23 mouse cellular contexts compared by ENCODE assay signal in genomic region chr6:50334846-50335821, GRCm38 (mm10).
DNase-seq lines count a peak whose midpoint lies in the region; ATAC-seq lines count a peak whose summit lies in the region.
"Had no signal": no experiment of that assay in that cellular context is flagged by ENCODE, and none has a peak within 500 bp of the region (broad histone marks: within the 10 kb centered on the region; RNA-seq: fewer than 3 reads in every experiment).

No protein-coding gene starts in this region.

- intact Hi-C loops in left cerebral cortex, postnatal 14 days (cut with DNase I): no loop called here

- ATAC-seq in heart, embryonic 15.5 days (replicated peaks; ENCODE audit: insufficient number of reproducible peaks, insufficient read depth, low FRiP score, low read depth): 0 out of 2 replicates have a peak, but pooled peaks have one; percentile 48
- ATAC-seq in activated CD4-positive, CD25-positive, alpha-beta regulatory T cell, adult 4 months: peak; percentile 53
- ATAC-seq: forebrain, embryonic 16.5 days; hindbrain, postnatal 0 days; liver, embryonic 12.5 days; midbrain, embryonic 16.5 days had no signal

- DNase-seq in heart, adult 9 months (ENCODE audit: low spot score in 2 of 2): no peak
- DNase-seq in CD4-positive, CD25-positive, alpha-beta regulatory T cell, adult 2 months (ENCODE audit: low read depth, low spot score): peak; percentile 25
- peak; percentile 23 for DNase-seq in kidney, postnatal 10 days
- no peak for DNase-seq in left cerebral cortex, postnatal 14 days (ENCODE audit: low spot score in 2 of 2)
- DNase-seq in gastrocnemius, adult 18-20 months (ENCODE audit: low spot score): no peak
- DNase-seq: adrenal gland, postnatal 14 days; cerebellum, adult 11 months; cerebellum, postnatal 14 days; embryo, embryonic 11 days; gastrocnemius, adult 2 months; lung, adult 2 months; right cerebral cortex, postnatal 25 days; thymus, adult 18-20 months had no signal

- no peak overlapping the region for H3K4me2 ChIP-seq in heart, embryonic 15.5 days
- H3K4me2 ChIP-seq: limb, embryonic 12.5 days; liver, embryonic 12.5 days; stomach, embryonic 15.5 days had no signal

- H3K4me1 ChIP-seq in heart, embryonic 15.5 days (replicated peaks): peaks cover 38% of the 10 kb centered on the region
- H3K4me1 ChIP-seq: hindbrain, embryonic 10.5 days; liver, embryonic 12.5 days had no signal

- H3K27ac ChIP-seq in heart, embryonic 15.5 days: peak overlapping the region; percentile 61
- H3K27ac ChIP-seq: gastrocnemius, adult 2 months; hindbrain, embryonic 10.5 days; hindbrain, postnatal 0 days; limb, embryonic 12.5 days; liver, embryonic 12.5 days; stomach, embryonic 15.5 days had no signal

- no peaks in the 10 kb centered on the region for H3K9me3 ChIP-seq in heart, embryonic 15.5 days (replicated peaks)
- H3K9me3 ChIP-seq: G1E; hindbrain, embryonic 10.5 days; limb, embryonic 12.5 days; liver, embryonic 12.5 days; stomach, embryonic 15.5 days had no signal

- no peak overlapping the region for H3K9ac ChIP-seq in heart, embryonic 15.5 days
- H3K9ac ChIP-seq: limb, embryonic 12.5 days; liver, embryonic 12.5 days; stomach, embryonic 15.5 days had no signal

- no peaks in the 10 kb centered on the region for H3K36me3 ChIP-seq in heart, embryonic 15.5 days
- H3K36me3 ChIP-seq: G1E; hindbrain, embryonic 10.5 days; limb, embryonic 12.5 days; liver, embryonic 12.5 days; stomach, embryonic 15.5 days had no signal

- WGBS in heart, embryonic 15.5 days: 78% methylated on average over 15 of the region's 15 CpGs

- H3K27me3 ChIP-seq in heart, embryonic 15.5 days: no peaks in the 10 kb centered on the region
- H3K27me3 ChIP-seq: limb, embryonic 12.5 days; liver, embryonic 12.5 days; stomach, embryonic 15.5 days had no signal

- H3K4me3 ChIP-seq in heart, embryonic 15.5 days: no peak overlapping the region
- H3K4me3 ChIP-seq: gastrocnemius, adult 2 months; hindbrain, embryonic 10.5 days; limb, embryonic 12.5 days; liver, embryonic 12.5 days; stomach, embryonic 15.5 days had no signal

Comparison
In these comparisons a context has a peak if more than half of its experiments do, and no peak if none do; other contexts are left out.
1. DNase-seq: peak in CD4-positive, CD25-positive, alpha-beta regulatory T cell, adult 2 months (single experiment) and kidney, postnatal 10 days (single experiment); none in heart, adult 9 months (0 of 2), left cerebral cortex, postnatal 14 days (0 of 2) and gastrocnemius, adult 18-20 months (single experiment).